Mouse (Mus musculus) kidney, adult 8-10 months (tissue): ENCODE measurements around the gene Eif4ebp2.

Experiments used
- DNase-seq, 2 experiments: peaks; one replicate each; pipeline ENCODE4 v3.0.0; 2022

Eif4ebp2 gene

DNA sequence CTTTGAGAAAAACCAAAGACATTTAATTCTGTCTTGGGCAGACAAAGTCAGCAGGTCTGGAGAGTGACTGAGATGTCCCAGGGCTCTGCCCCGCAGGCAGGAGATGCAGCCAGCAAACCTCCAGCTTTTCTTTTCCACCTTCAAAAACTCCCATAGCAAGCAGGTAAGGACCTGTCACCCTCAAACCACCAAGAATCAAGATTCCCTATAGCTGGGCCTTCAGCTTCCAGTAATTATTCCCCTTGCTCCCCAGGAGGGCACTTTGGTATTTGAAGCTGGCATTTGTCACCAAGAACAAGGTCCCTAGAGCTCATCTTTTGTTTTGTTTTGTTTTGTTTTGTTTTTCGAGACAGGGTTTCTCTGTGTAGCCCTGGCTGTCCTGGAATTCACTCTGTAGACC is 35.4 kb downstream of the Eif4ebp2 start:
- DNase-seq = no peak

DNA sequence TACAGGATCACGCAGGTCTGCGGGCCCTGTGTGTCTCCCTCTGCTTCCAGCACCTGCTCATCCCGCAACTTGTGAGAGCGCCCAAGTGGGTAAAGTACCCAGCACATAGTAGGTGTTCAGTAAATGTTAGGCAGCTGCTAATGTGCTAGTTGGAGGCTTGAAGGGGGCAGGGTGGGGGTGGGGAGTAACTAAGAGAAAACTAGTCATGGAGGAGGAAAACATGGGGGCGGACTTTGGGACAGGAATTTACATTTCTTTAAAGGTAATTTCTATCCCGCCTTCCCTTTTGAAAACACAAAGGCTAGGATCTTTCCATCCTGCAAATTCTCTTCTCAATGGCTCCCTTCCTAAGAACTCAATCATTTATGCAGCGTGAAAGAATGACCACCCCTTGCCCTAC is 35.9 kb downstream of the Eif4ebp2 start:
- no peak for DNase-seq

DNA sequence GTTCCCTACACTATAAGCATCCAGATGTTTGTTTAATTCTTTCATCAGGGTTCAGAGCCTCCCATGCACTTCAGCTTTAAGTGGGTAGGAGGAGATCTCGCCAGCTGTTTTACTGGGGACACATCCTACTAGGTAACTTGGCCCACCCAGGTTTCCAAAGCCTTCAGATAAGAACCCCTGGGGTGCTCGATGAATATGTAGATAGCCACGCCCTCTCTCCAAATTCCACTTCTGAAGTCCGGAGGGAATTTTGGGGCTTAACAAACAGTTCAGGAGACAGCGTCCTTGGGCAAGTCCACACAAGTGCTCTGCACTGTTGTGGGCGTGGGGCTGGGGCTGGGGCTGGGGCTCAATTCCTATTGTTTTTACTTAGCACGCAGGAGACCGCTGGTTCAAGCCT is 36.6 kb downstream of the Eif4ebp2 start:
- DNase-seq = no peak

DNA sequence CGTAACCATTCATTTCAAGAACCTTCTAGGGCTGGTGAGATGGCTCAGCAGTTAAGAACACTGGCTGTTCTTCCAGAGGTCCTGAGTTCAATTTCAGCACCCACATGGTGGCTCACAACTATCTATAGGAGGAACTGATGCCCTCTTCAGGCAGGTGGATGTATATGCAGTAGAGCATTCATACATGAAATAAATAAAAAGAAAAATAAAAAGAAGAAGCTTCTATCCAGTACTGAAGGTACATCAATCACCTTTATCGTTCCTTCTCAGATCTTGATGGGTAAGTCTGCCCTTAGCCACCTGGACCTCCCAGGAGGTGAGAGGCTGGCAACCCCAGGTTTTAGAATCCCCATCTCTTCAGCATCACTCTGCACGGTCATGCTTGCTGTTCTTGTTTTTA is 37.2 kb downstream of the Eif4ebp2 start:
- DNase-seq = no peak

DNA sequence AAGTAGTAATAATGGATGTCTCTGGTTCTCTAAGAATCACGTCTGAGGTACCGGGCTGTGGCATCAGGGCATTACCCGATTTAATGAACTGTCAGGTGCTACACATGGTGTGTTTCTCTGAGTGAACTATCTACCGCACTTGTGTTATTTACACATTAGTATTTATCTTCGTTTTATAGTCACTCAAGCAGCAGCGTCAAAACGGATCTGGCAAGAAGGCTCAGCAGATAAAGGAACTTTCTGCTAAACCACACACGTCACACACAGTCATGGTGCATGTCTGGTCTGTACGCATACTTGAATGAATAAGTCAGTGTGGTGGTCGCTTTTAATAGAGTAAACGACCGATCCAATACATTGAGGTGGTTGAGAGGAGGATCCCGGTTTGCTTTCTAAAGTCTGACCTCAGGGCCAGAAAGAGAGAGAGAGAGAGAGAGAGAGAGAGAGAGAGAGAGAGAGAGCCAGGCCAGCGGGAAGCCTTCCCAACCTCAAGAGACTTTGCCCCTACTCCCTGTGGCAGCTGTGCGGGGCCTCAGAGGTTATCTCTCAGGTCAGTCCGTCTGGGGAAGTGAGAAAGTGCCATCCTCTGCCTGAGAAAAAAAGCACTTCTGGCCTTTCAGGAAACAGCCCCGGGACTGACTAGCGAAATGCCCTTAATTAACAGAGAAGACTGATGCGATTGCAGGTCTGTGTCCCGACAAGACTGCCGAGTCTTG is 39.4 kb downstream of the Eif4ebp2 start:
- no peak for DNase-seq

DNA sequence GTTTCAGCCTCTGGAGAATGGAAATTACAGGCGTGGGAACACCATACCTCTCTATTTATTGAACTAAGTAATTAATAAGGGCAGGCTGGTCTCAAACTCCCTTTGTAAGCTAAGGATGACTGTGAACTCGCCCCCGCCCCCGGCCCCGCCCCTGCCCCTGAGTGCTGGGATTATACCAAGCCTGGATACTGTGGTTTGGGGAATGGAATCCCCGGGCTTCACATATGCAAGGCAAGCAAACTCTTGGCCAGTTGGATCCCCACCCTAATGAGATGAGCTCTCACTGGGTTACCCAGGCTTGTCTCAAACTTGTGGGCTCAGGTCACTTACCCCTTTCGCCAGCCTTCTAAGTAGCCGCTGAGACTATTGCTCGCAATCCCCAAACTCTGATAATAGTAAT is 42.3 kb downstream of the Eif4ebp2 start:
- DNase-seq = no peak

DNA sequence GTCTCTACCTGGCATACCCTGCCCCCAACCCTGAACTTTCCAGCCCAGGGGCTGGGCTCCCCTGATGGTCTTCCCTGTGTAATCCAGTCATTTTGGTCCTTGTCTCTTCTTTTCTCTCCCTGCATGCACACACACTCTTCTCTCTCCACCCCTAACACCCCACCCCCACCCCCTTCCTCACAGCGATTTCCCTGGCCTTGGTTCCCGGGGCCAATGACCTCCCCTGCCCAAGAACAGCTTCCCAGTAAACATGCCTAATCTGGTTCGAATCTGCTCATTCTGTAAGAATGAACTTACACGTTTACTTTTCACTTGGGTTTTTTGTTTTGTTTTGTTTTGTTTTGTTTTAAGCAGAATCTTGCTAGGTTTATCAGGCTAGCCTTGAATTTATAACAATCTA is 42.7 kb downstream of the Eif4ebp2 start:
- DNase-seq = no peak

DNA sequence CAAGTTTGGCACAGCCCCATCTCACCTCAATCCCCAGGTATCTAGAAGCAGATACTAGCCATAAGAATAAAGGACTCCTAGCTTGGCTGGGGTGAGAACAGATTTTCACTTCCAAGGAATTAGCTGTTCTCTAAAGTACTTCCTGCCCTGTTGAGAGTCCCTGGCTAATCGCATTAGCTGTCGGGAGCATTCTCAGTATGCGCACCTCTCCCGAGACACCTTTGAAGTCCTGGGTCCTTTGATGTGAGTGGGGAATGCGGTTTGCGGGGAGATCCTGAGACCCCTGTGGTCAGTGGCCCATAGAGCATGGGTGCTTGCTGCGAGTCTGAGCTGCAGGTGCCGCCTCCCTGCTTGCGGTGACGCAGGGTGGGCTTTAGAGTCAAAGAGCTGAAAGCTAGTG is 46.5 kb downstream of the Eif4ebp2 start:
- DNase-seq = no peak

DNA sequence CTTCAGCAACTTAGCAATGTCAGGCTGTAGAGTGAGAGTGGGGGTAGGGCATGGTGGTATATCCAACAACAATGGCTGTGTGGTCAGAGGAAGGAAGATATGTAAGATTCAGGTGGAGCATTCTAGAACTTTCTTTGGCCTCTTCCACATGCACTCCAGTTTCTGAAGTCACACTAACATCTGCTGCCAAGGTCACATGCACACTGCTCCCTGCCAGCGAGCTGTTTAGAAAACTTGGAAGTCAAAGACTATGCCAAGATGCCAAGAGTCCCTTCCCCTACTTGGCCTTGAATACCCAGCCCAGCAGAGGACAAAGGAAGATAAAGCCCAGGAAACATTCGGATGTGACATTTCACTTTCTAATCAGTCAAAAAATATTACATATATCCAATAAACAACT is 49.5 kb downstream of the Eif4ebp2 start:
- no peak for DNase-seq

DNA sequence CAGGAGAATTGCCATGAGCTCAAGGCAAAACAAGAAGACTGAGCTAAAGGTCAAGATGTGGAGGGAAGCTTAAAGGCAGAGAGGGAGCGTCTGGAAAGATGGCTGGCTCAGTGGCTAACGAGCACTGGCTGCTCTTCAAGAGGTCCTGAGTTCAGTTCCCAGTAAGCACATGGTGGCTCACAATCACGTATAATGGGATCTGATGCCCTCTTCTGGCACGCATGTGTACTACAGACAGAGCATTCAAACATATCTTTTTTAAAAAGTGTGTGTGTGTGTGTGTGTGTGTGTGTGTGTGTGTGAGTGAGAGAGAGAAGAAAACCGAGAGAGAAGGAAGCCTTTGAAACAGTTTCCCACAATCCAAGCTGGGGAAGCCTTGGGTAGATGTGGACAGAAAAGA is 50.0 kb downstream of the Eif4ebp2 start:
- no peak for DNase-seq

DNA sequence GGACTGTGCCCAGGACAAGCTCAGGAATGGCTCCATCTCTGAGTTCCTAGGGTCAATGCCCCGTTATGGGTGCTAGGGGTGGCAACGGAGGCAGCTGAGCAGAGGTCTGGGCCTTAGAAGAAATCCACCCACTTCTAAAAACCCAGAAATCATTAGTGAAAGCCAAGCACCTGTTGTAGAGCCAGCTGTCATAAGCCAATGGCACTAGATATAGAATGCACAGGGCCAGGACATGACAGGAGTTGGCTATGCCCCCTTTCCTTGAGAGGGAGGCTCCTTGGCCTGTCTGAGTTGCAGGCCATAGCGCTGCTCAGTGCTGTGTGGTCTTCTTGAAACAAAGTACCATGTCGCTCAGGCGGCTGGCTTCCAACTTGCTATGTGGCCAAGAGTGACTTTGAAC is 52.1 kb downstream of the Eif4ebp2 start:
- DNase-seq = no peak

DNA sequence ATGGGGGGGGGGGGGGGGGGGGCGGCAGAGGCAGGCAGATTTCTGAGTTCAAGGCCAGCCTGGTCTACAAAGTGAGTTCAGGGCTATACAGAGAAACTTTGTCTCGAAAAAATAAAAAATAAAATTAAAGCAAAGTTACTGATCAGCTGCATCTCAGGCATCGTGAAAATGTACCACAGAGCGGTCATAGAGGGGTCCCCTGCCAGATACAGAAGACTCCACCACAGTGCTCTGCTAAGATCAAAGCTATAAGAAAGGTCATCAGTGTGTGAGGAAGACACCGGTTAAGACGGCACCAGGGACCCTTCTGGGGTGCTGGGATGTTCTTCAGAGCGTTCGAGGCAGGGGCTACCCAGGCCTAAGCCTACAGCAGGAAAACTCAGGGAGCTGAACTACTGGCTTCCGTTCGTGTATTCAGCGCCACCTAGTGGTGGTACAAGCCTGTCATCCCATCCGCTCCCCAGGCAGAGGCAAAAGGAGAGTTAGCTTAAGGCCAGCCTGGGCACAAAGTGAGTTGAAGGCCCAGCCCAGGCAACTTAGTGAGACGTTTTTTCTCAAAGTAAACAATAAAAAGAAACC is 53.2 kb downstream of the Eif4ebp2 start:
- DNase-seq = peak; percentile 51 to 71

DNA sequence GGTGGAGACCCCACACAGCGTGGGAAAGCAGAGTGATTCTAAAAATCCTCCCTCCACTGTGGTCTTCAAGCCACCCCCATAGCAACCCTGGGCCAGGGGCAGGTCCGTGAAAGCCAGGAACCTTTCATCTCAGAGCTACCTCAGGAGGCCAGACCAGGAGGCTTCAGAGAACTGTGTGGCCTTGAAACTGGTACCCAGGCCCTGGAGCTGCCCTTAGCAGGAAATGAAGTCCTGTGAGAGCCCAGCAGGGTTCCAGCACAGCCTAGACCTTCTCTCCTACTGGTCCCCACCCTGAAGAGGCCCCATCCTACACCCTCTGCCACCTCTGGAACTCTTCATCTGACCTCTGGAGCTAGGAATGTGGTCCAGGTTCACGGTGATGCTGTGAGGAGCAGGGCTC is 54.3 kb downstream of the Eif4ebp2 start:
- no peak for DNase-seq

DNA sequence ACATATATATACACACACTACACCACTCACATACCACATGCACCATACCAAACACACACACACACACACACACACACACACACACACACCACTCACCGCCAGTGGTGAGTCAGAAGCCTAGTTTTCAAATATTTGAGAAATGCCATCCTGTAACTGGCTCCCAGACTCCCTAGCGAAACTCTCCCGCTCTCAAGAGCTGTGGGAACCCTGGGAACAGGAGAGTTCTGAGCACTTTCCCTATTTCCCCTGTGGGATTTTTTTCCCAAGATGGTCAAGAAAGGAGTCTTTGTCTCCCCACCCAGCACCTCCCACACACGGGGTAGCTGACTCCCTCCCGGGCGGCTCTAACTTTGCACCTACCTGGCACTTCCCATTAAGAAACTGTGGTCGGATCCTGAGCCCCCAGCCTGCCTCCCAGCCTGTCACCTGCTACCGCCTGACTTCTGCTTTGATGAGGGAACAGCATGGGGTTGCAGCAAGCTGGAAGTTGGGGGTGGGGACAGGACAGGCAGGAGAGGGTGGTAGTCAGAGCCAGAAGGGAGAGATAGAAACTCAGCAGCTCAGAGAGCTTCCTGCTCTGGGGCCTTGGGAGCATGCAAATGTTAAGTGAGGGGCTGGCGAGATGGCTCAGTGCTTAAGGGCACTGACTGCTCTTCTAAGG is 57.9 kb downstream of the Eif4ebp2 start:
- DNase-seq = no peak

DNA sequence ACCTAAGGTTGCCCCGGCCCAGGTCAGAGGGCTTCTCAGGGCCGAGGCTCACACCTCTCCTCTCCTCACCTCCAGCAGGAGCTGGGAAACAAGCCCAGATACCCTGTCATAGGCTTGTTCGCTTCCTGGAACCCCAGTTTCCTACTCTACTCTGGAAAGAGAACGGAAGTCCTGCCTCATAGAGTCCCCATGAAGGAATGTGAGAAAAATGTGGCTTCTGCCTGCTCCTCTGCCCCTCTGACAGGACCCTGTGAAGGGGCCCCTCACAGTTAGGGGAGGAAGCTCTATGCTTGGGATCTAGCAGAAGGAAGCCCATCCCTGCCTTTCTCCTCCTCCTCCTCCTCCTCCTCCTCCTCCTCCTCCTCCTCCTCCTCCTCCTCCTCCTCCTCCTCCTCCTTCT is 59.9 kb downstream of the Eif4ebp2 start:
- no peak for DNase-seq

DNA sequence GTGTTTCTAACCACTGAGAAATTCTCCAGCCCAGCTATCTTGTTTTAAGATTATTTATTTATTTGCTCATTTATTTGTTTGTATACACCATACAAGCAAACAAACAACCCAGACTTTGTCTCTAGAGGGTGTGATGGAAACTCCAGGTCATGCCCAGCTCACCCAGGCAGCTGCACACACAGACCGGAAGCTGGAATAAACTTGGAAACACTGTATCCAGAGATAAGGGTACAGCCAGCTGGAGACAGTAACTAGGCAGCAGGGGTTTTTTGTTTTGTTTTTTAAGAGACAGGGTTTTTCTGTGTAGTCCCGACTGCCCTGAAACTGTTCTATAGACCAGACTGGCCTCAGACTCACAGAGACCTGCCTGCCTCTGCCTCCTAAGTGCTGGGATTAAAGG is 62.3 kb downstream of the Eif4ebp2 start:
- DNase-seq = no peak

DNA sequence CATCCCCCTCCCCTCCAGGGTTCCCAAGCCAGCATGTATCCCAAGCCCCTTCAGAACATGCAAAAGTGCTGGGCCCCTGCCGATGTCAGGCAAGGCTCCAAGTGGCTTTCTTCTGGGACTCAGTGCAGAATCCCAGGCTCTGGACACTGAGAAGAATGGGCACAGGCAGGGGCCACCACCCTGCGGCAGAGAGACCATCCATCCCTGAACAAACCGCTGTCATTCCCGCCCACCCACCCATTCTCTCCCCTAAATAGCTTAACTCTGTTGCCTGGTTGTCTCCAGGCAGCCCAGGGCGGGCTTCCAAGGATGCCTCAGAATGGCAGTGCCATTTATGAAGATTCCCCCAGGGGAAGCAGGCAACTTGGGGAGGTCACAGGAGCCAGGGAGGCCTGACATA is 63.4 kb downstream of the Eif4ebp2 start:
- DNase-seq = no peak

DNA sequence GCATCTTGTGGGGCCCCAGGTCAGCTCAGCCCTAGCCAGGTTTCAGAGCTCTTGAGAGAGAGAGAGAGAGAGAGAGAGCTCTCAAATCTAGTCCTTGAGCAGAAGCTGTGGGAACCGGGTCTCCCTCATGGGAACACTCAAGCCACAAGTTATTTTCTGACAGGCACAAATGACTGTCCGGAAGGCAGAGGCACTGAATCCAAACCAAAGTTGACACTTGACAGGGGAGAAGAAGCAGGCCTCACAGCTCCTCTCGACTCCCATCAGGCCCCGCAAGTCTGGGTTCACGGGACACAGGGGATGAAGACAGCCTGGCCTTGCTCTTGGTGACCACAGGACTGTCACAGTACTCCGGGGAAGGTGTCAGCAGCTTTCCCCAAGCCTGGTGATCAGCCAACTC is 66.2 kb downstream of the Eif4ebp2 start:
- DNase-seq = no peak

DNA sequence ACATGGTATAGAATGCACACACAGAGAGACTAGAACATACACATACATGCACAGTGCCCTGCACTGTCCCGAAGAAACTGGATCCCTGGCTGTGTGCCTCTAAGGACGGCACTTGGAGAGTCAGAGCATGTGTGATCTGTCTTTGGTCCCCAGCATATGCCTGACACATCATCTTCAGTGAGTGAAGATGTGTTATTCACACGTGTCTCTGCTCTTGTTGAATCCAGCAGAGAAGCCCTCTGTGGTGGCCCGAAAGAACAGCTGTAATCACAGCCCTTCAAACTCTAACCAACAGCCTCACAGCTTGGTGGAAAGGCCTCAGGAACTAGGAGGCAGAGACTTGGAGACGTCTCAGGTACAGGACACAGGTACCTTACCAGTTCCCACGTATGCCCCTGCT is 67.3 kb downstream of the Eif4ebp2 start:
- DNase-seq = no peak

DNA sequence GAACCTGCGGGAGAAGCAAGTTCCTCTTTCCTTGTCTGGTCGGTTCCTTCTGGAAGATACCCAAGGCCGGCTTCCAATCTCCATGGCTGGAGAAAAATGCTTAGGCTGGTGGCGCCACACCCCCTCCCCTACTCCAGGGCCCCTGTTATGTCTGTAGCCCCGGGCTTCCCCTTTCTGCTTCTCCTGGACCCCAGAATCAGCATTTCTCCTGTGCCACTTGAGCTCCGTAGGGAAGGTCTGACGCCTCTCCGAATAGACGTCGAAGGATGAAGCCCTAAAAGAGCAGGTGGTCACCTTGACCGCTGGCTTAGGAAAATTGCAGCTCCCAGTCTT is 68.8 kb downstream of the Eif4ebp2 start:
- no peak for DNase-seq

DNA sequence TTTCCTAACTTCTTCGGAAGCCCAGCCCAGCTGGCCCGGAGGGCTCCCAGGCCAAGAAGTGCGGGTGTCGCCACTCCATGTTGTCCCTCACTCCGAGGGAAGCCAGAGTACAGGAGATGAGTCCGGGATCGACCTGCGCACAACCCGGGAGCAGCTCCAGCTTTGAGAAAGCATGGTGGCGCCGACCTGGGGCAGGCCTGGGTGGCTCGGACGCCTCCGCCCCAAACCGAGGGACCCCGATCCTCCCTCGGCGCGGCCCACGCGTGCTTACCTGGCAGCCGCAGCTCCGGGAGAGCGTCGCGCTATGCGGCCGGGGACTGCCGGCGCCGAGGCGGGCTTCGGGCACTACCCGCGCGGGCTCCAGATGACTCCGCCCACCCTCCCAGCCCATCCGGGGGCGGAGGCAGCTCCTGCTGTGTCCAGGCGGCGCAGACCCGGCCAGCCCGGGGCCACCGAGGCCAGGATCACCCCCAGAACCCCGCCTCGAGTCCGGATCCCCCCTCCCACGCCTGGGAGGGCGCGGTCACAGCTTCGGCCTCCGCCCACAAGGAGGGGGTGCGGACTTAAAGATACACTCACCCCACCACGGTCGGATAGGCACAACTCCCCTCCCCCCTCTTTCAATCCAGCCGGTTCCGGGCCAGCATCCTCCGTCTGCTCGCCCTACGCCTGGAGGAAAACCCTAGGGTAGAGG is 69.3 kb downstream of the Eif4ebp2 start, which contains the start of gene Pald1:
Gene Pald1 (minus strand): TSS at position 510 of the 694 bp plus-strand sequence.
- peak; percentile 69 to 75 for DNase-seq

DNA sequence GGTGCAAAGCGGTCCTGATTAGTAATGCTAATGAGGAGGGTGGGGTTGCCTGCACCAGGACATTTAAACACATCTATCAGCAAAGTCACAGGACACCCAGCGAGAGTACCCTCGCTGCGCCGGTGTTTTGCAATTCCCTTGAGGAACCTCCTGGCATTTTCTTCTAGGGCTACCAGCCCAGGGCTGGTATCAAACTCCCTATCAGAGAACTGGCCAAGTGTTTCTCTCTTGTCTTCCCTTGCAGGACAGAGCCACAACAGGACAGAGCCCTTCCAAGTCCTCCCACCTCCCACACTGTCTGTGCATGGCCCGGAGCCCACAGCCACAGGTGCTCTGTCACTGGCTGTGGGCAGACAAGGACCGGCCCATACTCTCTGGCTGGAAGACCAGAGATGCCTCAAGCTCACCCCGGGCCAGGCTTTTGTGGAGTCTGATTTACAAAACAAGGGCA is 70.2 kb downstream of the Eif4ebp2 start:
- no peak for DNase-seq

DNA sequence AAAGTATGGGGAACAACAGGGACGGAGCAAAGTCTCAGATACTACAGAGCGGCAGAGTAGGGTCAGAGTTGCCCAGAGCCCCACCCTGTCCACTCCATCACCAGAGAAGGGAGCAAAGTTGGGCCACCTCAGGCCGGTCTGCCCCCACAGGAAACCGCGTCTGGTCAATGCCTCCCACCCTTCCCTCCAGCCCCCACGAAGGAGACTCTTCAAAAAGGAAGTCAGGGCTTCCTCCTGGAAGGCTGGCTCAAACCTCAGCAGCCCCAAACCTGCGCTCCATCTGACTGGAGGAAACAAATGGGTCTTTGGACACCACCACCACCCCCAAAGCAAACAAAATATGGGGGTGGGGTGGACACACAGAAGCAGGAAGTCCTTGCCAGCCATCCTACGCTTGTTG is 70.6 kb downstream of the Eif4ebp2 start:
- no peak for DNase-seq

DNA sequence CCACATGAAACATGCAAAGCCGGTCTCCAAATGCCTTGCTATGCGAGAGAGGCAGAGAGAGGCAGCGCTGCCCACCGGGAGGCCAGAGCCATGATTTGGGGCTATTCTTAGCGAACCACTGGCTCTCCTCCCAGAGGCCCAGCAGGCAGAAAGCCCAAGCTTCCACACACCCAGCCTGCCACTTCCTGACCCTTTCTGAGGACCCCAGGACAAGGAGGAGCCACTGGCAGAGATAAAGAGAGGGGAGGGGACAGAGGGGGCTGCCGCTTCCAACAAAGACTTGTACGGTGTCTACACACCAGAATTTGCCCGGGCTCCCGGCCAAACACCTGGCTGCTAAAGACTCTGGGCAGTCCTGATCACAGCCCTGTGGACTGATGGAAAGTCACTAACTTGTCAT is 72.3 kb downstream of the Eif4ebp2 start:
- DNase-seq = no peak
